ENCODE assay signal across 27 mouse cellular contexts in genomic region chr3:54651576-54651975, GRCm38 (mm10). TPM values are rescaled to one million over a fixed set of nuclear protein-coding genes. Genes with fewer than 3 reads are reported as not detected.
DNase-seq lines count a peak whose midpoint lies in the region; ATAC-seq and TF ChIP-seq lines count a peak whose summit lies in the region.
"Had no signal": no experiment of that assay in that cellular context is flagged by ENCODE, and none has a peak within 500 bp of the region (broad histone marks: within the 10 kb centered on the region; RNA-seq: fewer than 3 reads in every experiment).

No protein-coding gene starts in this region.

- TF ChIP-seq POLR2A in heart, adult 2 months (IDR thresholded peaks at IDR 0.05; ENCODE audit: insufficient read depth, low read depth, low read length), result no peak

- no peak for ATAC-seq in limb, embryonic 15.5 days (ENCODE audit: insufficient number of reproducible peaks, low FRiP score, low TSS enrichment, low read depth)
- ATAC-seq: CD4-positive, CD25-positive, alpha-beta regulatory T cell, adult 4 months; forebrain, embryonic 16.5 days; inflammation-experienced regulatory T-cells, adult 6 months; midbrain, embryonic 15.5 days had no signal

- no peaks in the 10 kb centered on the region for H3K36me3 ChIP-seq in heart, embryonic 10.5 days
- no peaks in the 10 kb centered on the region for H3K36me3 ChIP-seq in heart, adult 2 months (ENCODE audit: control insufficient read depth, insufficient read depth, low read length)
- no peaks in the 10 kb centered on the region for H3K36me3 ChIP-seq in limb, embryonic 15.5 days
- H3K36me3 ChIP-seq in limb, embryonic 10.5 days, result no peaks in the 10 kb centered on the region
- H3K36me3 ChIP-seq: forebrain, embryonic 10.5 days; hindbrain, embryonic 10.5 days; hindbrain, embryonic 15.5 days; liver, embryonic 15.5 days; midbrain, embryonic 15.5 days; neural tube, embryonic 15.5 days had no signal

- H3K79me2 ChIP-seq in heart, adult 2 months (replicated peaks; ENCODE audit: control insufficient read depth, insufficient read depth, low read length), result no peaks in the 10 kb centered on the region

- H3K4me3 ChIP-seq in heart, embryonic 10.5 days, result no peak overlapping the region
- no peak overlapping the region for H3K4me3 ChIP-seq in heart, adult 2 months
- H3K4me3 ChIP-seq in limb, embryonic 15.5 days, result no peak overlapping the region
- H3K4me3 ChIP-seq in limb, embryonic 10.5 days, result no peak overlapping the region
- H3K4me3 ChIP-seq: forebrain, embryonic 10.5 days; hindbrain, embryonic 10.5 days; hindbrain, embryonic 15.5 days; liver, embryonic 15.5 days; midbrain, embryonic 15.5 days; neural tube, embryonic 15.5 days had no signal

- 86% methylated on average over 4 of the region's 4 CpGs for WGBS in heart, embryonic 10.5 days
- WGBS in heart, adult 2 months, result 70% methylated on average over 4 of the region's 4 CpGs
- 52% methylated on average over 4 of the region's 4 CpGs for WGBS in limb, embryonic 15.5 days
- 86% methylated on average over 4 of the region's 4 CpGs for WGBS in limb, embryonic 10.5 days

- TF ChIP-seq CTCF in heart, adult 2 months (IDR thresholded peaks at IDR 0.05), result no peak

- intact Hi-C loops in heart, adult 2 months (cut with DNase I), result no loop called here

- H3K27me3 ChIP-seq in heart, embryonic 10.5 days (ENCODE audit: insufficient read depth, poor library complexity, severe bottlenecking), result no peaks in the 10 kb centered on the region
- H3K27me3 ChIP-seq in heart, adult 2 months (ENCODE audit: control insufficient read depth, insufficient read depth, low read length), result no peaks in the 10 kb centered on the region
- no peaks in the 10 kb centered on the region for H3K27me3 ChIP-seq in limb, embryonic 15.5 days
- H3K27me3 ChIP-seq in limb, embryonic 10.5 days (ENCODE audit: low read depth, poor library complexity, severe bottlenecking), result no peaks in the 10 kb centered on the region
- H3K27me3 ChIP-seq: hindbrain, embryonic 15.5 days; liver, embryonic 15.5 days; midbrain, embryonic 15.5 days; neural tube, embryonic 15.5 days had no signal

- no peak for TF ChIP-seq EP300 in heart, adult 2 months (IDR thresholded peaks at IDR 0.05; ENCODE audit: insufficient read depth, low read depth, low read length)

- H3K9ac ChIP-seq in heart, adult 2 months (ENCODE audit: low read depth, low read length), result no peak overlapping the region
- no peak overlapping the region for H3K9ac ChIP-seq in limb, embryonic 15.5 days
- H3K9ac ChIP-seq: hindbrain, embryonic 15.5 days; liver, embryonic 15.5 days; lung, embryonic 14.5 days; midbrain, embryonic 15.5 days; neural tube, embryonic 15.5 days had no signal

- no peak overlapping the region for H3K27ac ChIP-seq in heart, embryonic 10.5 days
- H3K27ac ChIP-seq in heart, adult 2 months, result no peak overlapping the region
- peak overlapping the region; percentile 23 for H3K27ac ChIP-seq in limb, embryonic 15.5 days
- no peak overlapping the region for H3K27ac ChIP-seq in limb, embryonic 10.5 days
- H3K27ac ChIP-seq: forebrain, embryonic 10.5 days; hindbrain, embryonic 10.5 days; hindbrain, embryonic 15.5 days; liver, embryonic 15.5 days; midbrain, embryonic 15.5 days; neural tube, embryonic 15.5 days had no signal

- H3K9me3 ChIP-seq in heart, embryonic 10.5 days, result no peaks in the 10 kb centered on the region
- no peaks in the 10 kb centered on the region for H3K9me3 ChIP-seq in limb, embryonic 15.5 days
- no peaks in the 10 kb centered on the region for H3K9me3 ChIP-seq in limb, embryonic 10.5 days (replicated peaks)
- H3K9me3 ChIP-seq: forebrain, embryonic 10.5 days; hindbrain, embryonic 10.5 days; hindbrain, embryonic 15.5 days; liver, embryonic 15.5 days; midbrain, embryonic 15.5 days; neural tube, embryonic 15.5 days had no signal

- H3K4me1 ChIP-seq in heart, embryonic 10.5 days, result no peaks in the 10 kb centered on the region
- no peaks in the 10 kb centered on the region for H3K4me1 ChIP-seq in heart, adult 2 months (ENCODE audit: control insufficient read depth, insufficient read depth, low read length)
- 0 out of 2 replicates have a peak, but pooled peaks cover 7% of the 10 kb centered on the region for H3K4me1 ChIP-seq in limb, embryonic 15.5 days
- no peaks in the 10 kb centered on the region for H3K4me1 ChIP-seq in limb, embryonic 10.5 days
- H3K4me1 ChIP-seq: forebrain, embryonic 10.5 days; hindbrain, embryonic 10.5 days; hindbrain, embryonic 15.5 days; liver, embryonic 15.5 days; midbrain, embryonic 15.5 days; neural tube, embryonic 15.5 days had no signal

- no peak overlapping the region for H3K4me2 ChIP-seq in limb, embryonic 15.5 days
- H3K4me2 ChIP-seq: hindbrain, embryonic 15.5 days; liver, embryonic 15.5 days; lung, embryonic 14.5 days; midbrain, embryonic 15.5 days; neural tube, embryonic 15.5 days had no signal

- DNase-seq in heart, embryonic 10.5 days (ENCODE audit: low spot score), result peak; percentile 10
- no peak for DNase-seq in heart, adult 2 months
- DNase-seq in limb, embryonic 10.5 days (ENCODE audit: low spot score), result no peak
- peak; percentile 39 for DNase-seq in kidney, postnatal 14 days
- DNase-seq in left cerebral cortex, adult 8-10 months (ENCODE audit: low spot score in 2 of 2), result no peak
- no peak for DNase-seq in adrenal gland, adult 18-20 months (ENCODE audit: low spot score in 2 of 2)
- DNase-seq: adrenal gland, adult 2 months; cerebellum, adult 2 months; cerebellum, postnatal 14 days; gastrocnemius, postnatal 10 days; heart, postnatal 14 days; layer of hippocampus, postnatal 36 days; lung, embryonic 14.5 days; lung, postnatal 14 days; retina, postnatal 1 day; right cerebral cortex, postnatal 14 days; thymus, postnatal 4 days had no signal

RNA-seq across cellular contexts. Expression of gene Supt20, which starts 41.0 kb away (rescaled TPM):
- 77.3 and 91.8 TPM in 2 replicates for polyA plus RNA-seq in heart, embryonic 10.5 days (2016; fragmentation: Nextera tagmentation; extraction: Ambion mirVana)
- 10 to 100 TPM; 18.0 to 19.8 TPM for total RNA-seq in heart, adult 2 months (2021)
- 22.7 and 26.4 TPM in 2 replicates for polyA plus RNA-seq in heart, adult 2 months (2012; rRNA removed)
- 97.7 and 98.5 TPM in 2 replicates for polyA plus RNA-seq in limb, embryonic 15.5 days (2015; fragmentation: Nextera tagmentation; extraction: Ambion mirVana)
- polyA plus RNA-seq in limb, embryonic 10.5 days (2016; fragmentation: Nextera tagmentation; extraction: Ambion mirVana), result 94.4 and 106 TPM in 2 replicates
- total RNA-seq in left cerebral cortex, adult 8-10 months (2022), result 10 to 100 TPM; 38.4 to 46.3 (median 41.1) TPM
- total RNA-seq in adrenal gland, adult 18-20 months (2021), result 10 to 100 TPM; 35.6 to 37.4 TPM

Comparison
In these comparisons a context has a peak if more than half of its experiments do, and no peak if none do; other contexts are left out.
1. DNase-seq: peak in heart, embryonic 10.5 days (single experiment) and kidney, postnatal 14 days (single experiment); none in heart, adult 2 months (0 of 2), limb, embryonic 10.5 days (single experiment), left cerebral cortex, adult 8-10 months (0 of 2) and adrenal gland, adult 18-20 months (0 of 2).